Mouse (Mus musculus) kidney, postnatal 0 days (tissue): ENCODE measurements around the gene Ccdc12. TPM values are rescaled to one million over a fixed set of nuclear protein-coding genes. Genes with fewer than 3 reads are reported as not detected.

Experiments used
- ATAC-seq: fragments of 200-750 bp; cut with Nextera tagmentation; replicated peaks from 2 replicates; pipeline ENCODE4 v1.8.0; 2017; ENCODE audit warnings: low read depth, moderate number of reproducible peaks, moderate TSS enrichment, moderate library complexity; ENCODE audit not compliant: low FRiP score
- DNase-seq: peaks from one replicate; pipeline ENCODE4 v3.0.0-alpha.2; 2016; ENCODE audit warnings: low spot score
- H3K27ac ChIP-seq: fragments of 300-500 bp; sonication (generic); 2 replicates; pipeline ENCODE4 v1.5.1; 2014; ENCODE audit warnings: mild to moderate bottlenecking
- H3K27me3 ChIP-seq: fragments of 300-500 bp; sonication (generic); 2 replicates; pipeline ENCODE4 v1.6.1; 2014; ENCODE audit warnings: low read length, mixed read lengths; ENCODE audit not compliant: insufficient read depth
- H3K36me3 ChIP-seq: fragments of 300-500 bp; sonication (generic); 2 replicates; pipeline ENCODE4 v1.6.1; 2014; ENCODE audit warnings: low read length, mixed read lengths; ENCODE audit not compliant: insufficient read depth
- H3K4me1 ChIP-seq: fragments of 300-500 bp; sonication (generic); replicated peaks from 2 replicates; pipeline ENCODE4 v1.6.1; 2014; ENCODE audit warnings: antibody characterized with exemption, low read length, mixed read lengths; ENCODE audit not compliant: insufficient read depth
- H3K4me2 ChIP-seq: fragments of 300-500 bp; sonication (generic); 2 replicates; pipeline ENCODE4 v1.6.1; 2014; ENCODE audit warnings: mild to moderate bottlenecking, low read length, moderate library complexity, mixed read lengths
- H3K4me3 ChIP-seq: fragments of 300-500 bp; sonication (generic); replicated peaks from 2 replicates; pipeline ENCODE4 v1.5.1; 2014; ENCODE audit warnings: low read depth, low read length
- H3K9ac ChIP-seq: fragments of 300-500 bp; sonication (generic); 2 replicates; pipeline ENCODE4 v1.6.1; 2014; ENCODE audit warnings: low read depth, low read length
- H3K9me3 ChIP-seq: fragments of 300-500 bp; sonication (generic); replicated peaks from 2 replicates; pipeline ENCODE4 v1.6.1; 2016; ENCODE audit warnings: low read length, inconsistent platforms, mixed read lengths
- CTCF ChIP-seq: IDR thresholded peaks from 2 replicates; pipeline ENCODE4 v1.5.1; 2016; ENCODE audit warnings: antibody characterized with exemption, low read depth, mild to moderate bottlenecking, moderate library complexity
- WGBS: fragments of 180-500 bp; shearing (Covaris S2); extraction: QIAGEN DNeasy Blood & Tissue Kit; methylation state at CpG from one replicate; pipeline ENCODE4 v1.1.7; 2014; 5-methylcytosine and 5-hydroxymethylcytosine counted together
- polyA plus RNA-seq: library from polyadenylated mRNA; unstranded; fragments of >200 nt; fragmentation: Nextera tagmentation; extraction: Ambion mirVana; gene quantifications from 2 replicates; pipeline ENCODE4 v1.2.1, GENCODE M21; 2015

Ccdc12 gene
- polyA plus RNA-seq, 1 experiment from 2014 or later = 154 TPM

DNA sequence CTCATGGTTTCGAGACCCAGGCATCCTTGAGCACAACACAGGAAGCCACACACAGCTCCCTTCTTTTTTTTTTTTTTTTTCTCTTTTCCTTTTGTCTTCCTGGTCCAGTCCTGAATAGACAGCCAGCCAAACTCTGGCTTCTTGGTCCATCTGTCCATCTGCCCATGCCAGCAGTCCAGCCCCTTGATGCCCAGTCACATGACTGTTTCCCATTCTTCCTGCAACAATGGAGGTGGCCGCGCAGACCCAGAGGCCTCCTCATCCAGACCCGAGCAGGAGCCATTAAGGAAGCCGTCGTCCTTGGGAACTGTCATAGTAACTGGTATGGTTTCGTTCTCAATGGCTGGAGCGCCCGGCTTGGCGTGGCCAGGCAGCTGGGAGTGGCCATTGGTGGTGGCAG lies 65.8 kb downstream of the Ccdc12 start:
- DNase-seq (no peak), ATAC-seq (no peak)
- TF ChIP-seq CTCF = no peak
- H3K4me1 ChIP-seq = no peaks in the 10 kb centered on the region
- no peaks in the 10 kb centered on the region for H3K9me3 ChIP-seq
- H3K36me3 ChIP-seq = peaks cover 33% of the 10 kb centered on the region
- no peaks in the 10 kb centered on the region for H3K27me3 ChIP-seq
- H3K4me2 ChIP-seq = no peak overlapping the region
- H3K27ac ChIP-seq = no peak overlapping the region
- WGBS = 87% methylated on average over 10 of the region's 10 CpGs
- no peak overlapping the region for H3K4me3 ChIP-seq
- H3K9ac ChIP-seq = no peak overlapping the region

DNA sequence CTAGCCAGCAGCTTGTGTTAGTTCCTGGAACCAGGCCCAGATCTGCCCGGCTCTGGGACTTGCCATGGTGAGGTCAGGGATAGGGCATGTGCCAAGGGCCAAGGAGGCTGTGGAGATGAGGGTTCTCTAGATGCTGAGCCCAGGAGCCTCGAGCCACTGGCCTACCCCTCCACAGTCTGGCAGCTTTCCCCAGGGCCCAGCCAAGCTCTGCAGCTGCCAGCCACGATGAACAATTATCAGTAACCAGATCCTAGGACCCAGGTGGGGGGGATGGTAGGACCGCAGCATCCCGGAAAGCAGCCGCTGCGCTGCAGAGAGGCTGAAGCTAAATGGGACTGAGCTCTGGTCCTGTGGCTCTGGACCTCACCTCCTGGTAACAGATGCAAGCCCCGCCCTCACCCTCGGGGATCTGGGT lies 69.4 kb downstream of the Ccdc12 start:
- Histone ChIP-seq H3K9ac (no peak overlapping the region), H3K4me2 (no peak overlapping the region), H3K4me3 (no peak overlapping the region), H3K4me1 (no peaks in the 10 kb centered on the region), H3K27me3 (no peaks in the 10 kb centered on the region), H3K36me3 (peaks cover 41% of the 10 kb centered on the region), H3K27ac (no peak overlapping the region), H3K9me3 (no peaks in the 10 kb centered on the region)
- TF ChIP-seq CTCF = no peak
- 17% methylated on average over 9 of the region's 9 CpGs for WGBS
- DNase-seq = peak; percentile 66
- ATAC-seq = 0 out of 2 replicates have a peak, but pooled peaks have one; percentile 15

DNA sequence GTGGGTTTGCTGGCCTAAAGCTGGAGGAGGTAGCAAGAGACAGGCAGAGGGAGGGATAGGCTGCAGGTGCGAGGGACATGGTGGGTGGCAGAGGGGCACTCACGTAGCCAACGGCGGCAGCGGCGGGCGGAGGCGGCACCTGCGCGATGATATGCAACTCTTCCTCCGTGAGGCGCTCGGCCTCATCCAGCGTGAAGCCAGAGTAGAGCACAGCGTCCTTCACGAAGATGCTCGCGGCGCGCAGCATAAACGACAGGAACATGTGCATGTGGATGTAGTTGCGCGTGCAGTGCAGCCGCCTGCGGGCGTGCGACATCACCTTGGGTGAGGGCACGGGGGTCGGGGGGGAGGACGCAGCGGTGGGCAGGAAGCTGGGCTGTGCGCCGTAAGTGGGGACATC lies 70.6 kb downstream of the Ccdc12 start:
- H3K4me2 ChIP-seq = no peak overlapping the region
- H3K9ac ChIP-seq = no peak overlapping the region
- H3K4me3 ChIP-seq = no peak overlapping the region
- H3K36me3 ChIP-seq = peaks cover 34% of the 10 kb centered on the region
- WGBS = 31% methylated on average over 33 of the region's 33 CpGs
- H3K4me1 ChIP-seq = peaks cover 6% of the 10 kb centered on the region; the same call in 1 of the 2 replicates
- DNase-seq = no peak
- H3K27ac ChIP-seq = no peak overlapping the region
- H3K27me3 ChIP-seq = no peaks in the 10 kb centered on the region
- no peaks in the 10 kb centered on the region for H3K9me3 ChIP-seq
- no peak for ATAC-seq
- TF ChIP-seq CTCF = no peak

DNA sequence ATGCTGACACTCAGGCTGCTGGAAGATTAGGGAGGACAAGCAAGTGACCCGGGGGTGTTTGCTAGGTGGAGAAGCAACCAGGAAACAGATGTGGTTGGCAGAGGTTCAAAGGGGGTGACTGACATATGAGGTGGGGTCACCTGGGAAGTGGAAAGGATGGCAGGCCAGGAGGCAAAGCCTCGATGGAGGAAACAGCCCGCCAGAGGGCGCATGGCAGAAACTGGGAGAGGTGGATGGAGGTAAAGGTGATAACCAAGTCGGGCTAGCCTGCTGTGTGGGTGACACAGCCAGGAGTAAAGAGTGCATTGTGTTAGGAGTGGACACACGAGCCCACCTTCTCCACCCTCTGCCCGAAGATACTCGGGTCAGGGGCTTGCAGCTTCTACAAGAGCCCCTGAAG lies 73.5 kb downstream of the Ccdc12 start:
- Histone ChIP-seq H3K9me3 (no peaks in the 10 kb centered on the region), H3K4me2 (no peak overlapping the region), H3K9ac (no peak overlapping the region), H3K4me1 (peaks cover 27% of the 10 kb centered on the region), H3K27ac (no peak overlapping the region), H3K27me3 (no peaks in the 10 kb centered on the region), H3K4me3 (no peak overlapping the region), H3K36me3 (0 out of 2 replicates have a peak, but pooled peaks cover 12% of the 10 kb centered on the region)
- TF ChIP-seq CTCF = peak; percentile 70
- peak; percentile 51 for DNase-seq
- WGBS = 16% methylated on average over 8 of the region's 8 CpGs
- ATAC-seq = no peak

DNA sequence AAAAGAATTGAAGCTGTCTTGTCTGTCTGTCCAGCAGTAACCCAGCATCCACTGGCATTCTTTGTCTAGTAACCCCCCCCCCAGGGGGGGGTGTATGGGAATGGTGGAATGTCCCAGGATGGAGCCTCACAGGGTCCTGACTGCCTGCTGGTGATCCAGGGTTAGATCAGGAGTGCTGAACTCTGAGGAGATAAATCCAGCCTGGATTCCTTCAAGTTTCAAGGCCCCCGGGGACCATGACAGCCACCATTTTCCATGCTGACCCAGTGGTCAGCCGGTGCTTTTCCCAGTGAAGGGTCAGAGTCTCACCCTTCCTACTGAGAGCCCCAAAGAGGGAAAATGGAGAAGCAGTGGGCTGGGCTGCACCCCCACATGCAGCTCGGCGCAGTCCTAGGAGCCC lies 75.6 kb downstream of the Ccdc12 start:
- WGBS = 35% methylated on average over 4 of the region's 4 CpGs
- H3K36me3 ChIP-seq = 0 out of 2 replicates have a peak, but pooled peaks cover 8% of the 10 kb centered on the region
- H3K27me3 ChIP-seq = no peaks in the 10 kb centered on the region
- peaks cover 37% of the 10 kb centered on the region for H3K4me1 ChIP-seq
- TF ChIP-seq CTCF = no peak
- no peaks in the 10 kb centered on the region for H3K9me3 ChIP-seq
- no peak for DNase-seq
- no peak; the same call in 1 of the 2 replicates for ATAC-seq
- no peak overlapping the region for H3K9ac ChIP-seq
- H3K4me2 ChIP-seq = peak overlapping the region; percentile 54
- no peak overlapping the region for H3K4me3 ChIP-seq
- 0 out of 2 replicates have a peak overlapping the region, but pooled peaks have one; percentile 88 for H3K27ac ChIP-seq

DNA sequence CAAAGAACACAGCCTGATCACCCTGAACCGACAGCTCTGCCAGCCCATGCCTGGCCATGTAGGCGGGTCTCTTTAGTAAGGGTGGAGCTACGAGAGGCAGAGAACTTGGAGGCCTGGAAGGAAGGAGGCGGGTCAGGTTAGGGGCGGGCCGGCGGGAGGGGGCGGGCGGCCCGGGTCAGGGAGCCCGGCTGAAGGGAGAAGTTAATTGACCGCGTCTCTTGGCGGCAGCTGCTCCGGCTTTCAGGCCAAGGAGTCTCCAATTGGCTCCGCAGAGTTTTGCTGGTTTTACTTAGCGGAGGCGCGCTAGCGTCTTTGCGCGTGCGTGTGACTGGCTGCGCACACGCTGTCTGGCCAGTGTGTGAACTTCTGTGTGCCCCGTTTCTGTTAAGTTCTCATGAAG lies 76.3 kb downstream of the Ccdc12 start:
- 0% methylated on average over 26 of the region's 26 CpGs for WGBS
- Histone ChIP-seq H3K4me1 (peaks cover 39% of the 10 kb centered on the region), H3K27ac (peak overlapping the region; percentile 88), H3K4me3 (peak overlapping the region; percentile 24), H3K9ac (peak overlapping the region; percentile 35; the same call in 1 of the 2 replicates), H3K4me2 (peak overlapping the region; percentile 54), H3K36me3 (0 out of 2 replicates have a peak, but pooled peaks cover 8% of the 10 kb centered on the region), H3K27me3 (no peaks in the 10 kb centered on the region), H3K9me3 (no peaks in the 10 kb centered on the region)
- ATAC-seq (peak; percentile 90), DNase-seq (peak; percentile 97)
- peak; percentile 2; the same call in 1 of the 2 replicates for TF ChIP-seq CTCF

DNA sequence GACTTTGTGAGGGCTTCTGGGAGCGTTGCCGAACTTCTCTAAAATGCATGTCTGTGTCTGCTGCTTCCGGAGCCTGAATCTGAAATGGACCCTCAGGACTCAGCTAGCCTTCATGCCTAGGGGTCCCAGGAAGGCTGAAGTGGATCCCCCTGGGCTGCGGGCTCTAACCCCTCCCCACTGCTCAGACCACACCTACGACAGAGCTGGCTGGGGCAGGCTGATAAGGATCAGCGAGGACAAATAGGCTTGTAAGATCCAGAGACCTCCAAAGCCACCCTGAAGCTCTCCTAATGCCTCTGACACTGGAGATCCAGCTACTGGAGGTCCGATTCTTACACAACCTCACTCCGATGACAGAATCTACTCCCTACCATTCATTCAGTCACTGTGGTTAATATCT lies 76.8 kb downstream of the Ccdc12 start:
- peak overlapping the region; percentile 54 for H3K4me2 ChIP-seq
- no peak for DNase-seq
- peak overlapping the region; percentile 35; the same call in 1 of the 2 replicates for H3K9ac ChIP-seq
- H3K27ac ChIP-seq = peak overlapping the region; percentile 88
- 0 out of 2 replicates have a peak, but pooled peaks cover 8% of the 10 kb centered on the region for H3K36me3 ChIP-seq
- no peak; the same call in 1 of the 2 replicates for ATAC-seq
- WGBS = 6% methylated on average over 8 of the region's 8 CpGs
- H3K4me1 ChIP-seq = peaks cover 39% of the 10 kb centered on the region
- H3K9me3 ChIP-seq = no peaks in the 10 kb centered on the region
- H3K27me3 ChIP-seq = no peaks in the 10 kb centered on the region
- H3K4me3 ChIP-seq = peak overlapping the region; percentile 24
- TF ChIP-seq CTCF = no peak
